Mouse (Mus musculus): ENCODE measurements around the gene Rps27.

- TF ChIP-seq CTCF (conservative IDR thresholded peaks at IDR 0.05 in 1 of 2, IDR thresholded peaks at IDR 0.05 in 1 of 2; ENCODE audit: low read depth in 2 of 2, low read length in 2 of 2), result no peak
- TF ChIP-seq POLR2A (IDR thresholded peaks at IDR 0.05; ENCODE audit: low read depth, low read length), result peak; percentile 99
- TF ChIP-seq ELF1 (IDR thresholded peaks at IDR 0.05; ENCODE audit: low read depth, low read length), result peak; percentile 97
- TF ChIP-seq UBTF (IDR thresholded peaks at IDR 0.05; ENCODE audit: low read depth, low read length), result no peak
- TF ChIP-seq IRF4 (IDR thresholded peaks at IDR 0.05; ENCODE audit: low read depth, low read length), result no peak; the same call in 1 of the 2 replicates
- no peak for TF ChIP-seq JUN (IDR thresholded peaks at IDR 0.05; ENCODE audit: insufficient read depth, low read depth, low read length)
These were observed at the start of gene Rps27, which contains the start of gene Rab13 for GRCm38 (mm10) chr3:90213377-90213866.
